In genomic region chr19:25405987-25406386, GRCm38 (mm10) we compare ENCODE assay signal across 9 mouse cellular contexts.
A peak's percentile ranks its signal among the peaks of the same experiment; 100 is the strongest.
DNase-seq lines count a peak whose midpoint lies in the region; ATAC-seq and TF ChIP-seq lines count a peak whose summit lies in the region.
"Had no signal": no experiment of that assay in that cellular context is flagged by ENCODE, and none has a peak within 500 bp of the region (broad histone marks: within the 10 kb centered on the region; RNA-seq: fewer than 3 reads in every experiment).

No protein-coding gene starts in this region.

- peaks cover 30% of the 10 kb centered on the region for H3K79me2 ChIP-seq in liver, adult 2 months (ENCODE audit: control insufficient read depth, insufficient read depth, low read length)

- TF ChIP-seq POLR2A in liver, adult 2 months (IDR thresholded peaks at IDR 0.05; ENCODE audit: extremely low read depth, insufficient read depth, low read length), result no peak
- TF ChIP-seq POLR2A in thymus, adult 2 months (IDR thresholded peaks at IDR 0.05; ENCODE audit: control insufficient read depth, extremely low read depth, insufficient read depth, low read length, poor library complexity), result no peak

- ATAC-seq in hindbrain, embryonic 13.5 days (ENCODE audit: low FRiP score), result no peak
- no peak for ATAC-seq in limb, embryonic 15.5 days (ENCODE audit: insufficient number of reproducible peaks, low FRiP score, low TSS enrichment, low read depth)
- no peak for ATAC-seq in stomach, embryonic 15.5 days (ENCODE audit: insufficient read depth, low FRiP score, low read depth)
- ATAC-seq in erythroblast, adult 5-6 weeks (replicated peaks; ENCODE audit: low FRiP score, poor library complexity, severe bottlenecking), result no peak
- ATAC-seq: inflammation-experienced regulatory T-cells, adult 6 months had no signal

- WGBS in liver, adult 2 months, result 18% methylated on average over 6 of the region's 6 CpGs
- WGBS in hindbrain, embryonic 13.5 days, result 27% methylated on average over 6 of the region's 6 CpGs
- WGBS in limb, embryonic 15.5 days, result 27% methylated on average over 6 of the region's 6 CpGs
- WGBS in stomach, embryonic 15.5 days, result 42% methylated on average over 6 of the region's 6 CpGs
- WGBS in thymus, adult 2 months, result 64% methylated on average over 6 of the region's 6 CpGs

- peak overlapping the region; percentile 97 for H3K27ac ChIP-seq in liver, adult 2 months (replicated peaks; ENCODE audit: insufficient read depth, low read depth, low read length)
- no peak overlapping the region for H3K27ac ChIP-seq in hindbrain, embryonic 13.5 days
- H3K27ac ChIP-seq in limb, embryonic 15.5 days, result peak overlapping the region; percentile 94
- H3K27ac ChIP-seq in stomach, embryonic 15.5 days, result peak overlapping the region; percentile 80
- H3K27ac ChIP-seq in thymus, adult 2 months (ENCODE audit: control insufficient read depth, insufficient read depth, low read length), result no peak overlapping the region

- peak overlapping the region; percentile 86 for H3K4me2 ChIP-seq in hindbrain, embryonic 13.5 days
- H3K4me2 ChIP-seq in limb, embryonic 15.5 days, result peak overlapping the region; percentile 76
- peak overlapping the region; percentile 70 for H3K4me2 ChIP-seq in stomach, embryonic 15.5 days

- no peak for TF ChIP-seq CTCF in liver, adult 2 months (IDR thresholded peaks at IDR 0.05; ENCODE audit: low read depth, low read length)
- no peak for TF ChIP-seq CTCF in thymus, adult 2 months (IDR thresholded peaks at IDR 0.05; ENCODE audit: borderline replicate concordance, control insufficient read depth, extremely low read depth, insufficient read depth, low read length, poor library complexity)

- peak overlapping the region; percentile 65 for H3K4me3 ChIP-seq in liver, adult 2 months (ENCODE audit: insufficient read depth, low read depth, low read length)
- no peak overlapping the region for H3K4me3 ChIP-seq in hindbrain, embryonic 13.5 days
- 0 out of 2 replicates have a peak overlapping the region, but pooled peaks have one; percentile 44 for H3K4me3 ChIP-seq in limb, embryonic 15.5 days
- peak overlapping the region; percentile 43; the same call in 1 of the 2 replicates for H3K4me3 ChIP-seq in stomach, embryonic 15.5 days (replicated peaks)
- H3K4me3 ChIP-seq in thymus, adult 2 months (ENCODE audit: control insufficient read depth, insufficient read depth, low read length), result no peak overlapping the region

- peaks cover 20% of the 10 kb centered on the region for H3K4me1 ChIP-seq in liver, adult 2 months (ENCODE audit: control insufficient read depth, insufficient read depth, low read length)
- peaks cover 30% of the 10 kb centered on the region for H3K4me1 ChIP-seq in hindbrain, embryonic 13.5 days (replicated peaks)
- H3K4me1 ChIP-seq in limb, embryonic 15.5 days, result peaks cover 60% of the 10 kb centered on the region
- peaks cover 18% of the 10 kb centered on the region for H3K4me1 ChIP-seq in stomach, embryonic 15.5 days
- no peaks in the 10 kb centered on the region for H3K4me1 ChIP-seq in thymus, adult 2 months (replicated peaks; ENCODE audit: control insufficient read depth, insufficient read depth, low read length)

- DNase-seq in liver, adult 2 months (ENCODE audit: extremely low read depth, low read depth, low spot score), result peak; percentile 93
- no peak for DNase-seq in liver
- DNase-seq in thymus, adult 2 months, result no peak
- no peak for DNase-seq in thymus, adult 18-20 months

- H3K9ac ChIP-seq in liver, adult 2 months (ENCODE audit: low read depth, low read length), result peak overlapping the region; percentile 74
- 0 out of 2 replicates have a peak overlapping the region, but pooled peaks have one; percentile 67 for H3K9ac ChIP-seq in hindbrain, embryonic 13.5 days
- no peak overlapping the region for H3K9ac ChIP-seq in limb, embryonic 15.5 days
- H3K9ac ChIP-seq in stomach, embryonic 15.5 days, result no peak overlapping the region

- H3K9me3 ChIP-seq in hindbrain, embryonic 13.5 days, result no peaks in the 10 kb centered on the region
- no peaks in the 10 kb centered on the region for H3K9me3 ChIP-seq in limb, embryonic 15.5 days
- no peaks in the 10 kb centered on the region for H3K9me3 ChIP-seq in stomach, embryonic 15.5 days

- H3K36me3 ChIP-seq in liver, adult 2 months (ENCODE audit: control insufficient read depth, insufficient read depth, low read length), result peaks cover 14% of the 10 kb centered on the region
- peaks cover 15% of the 10 kb centered on the region for H3K36me3 ChIP-seq in hindbrain, embryonic 13.5 days
- H3K36me3 ChIP-seq in limb, embryonic 15.5 days, result peaks cover 21% of the 10 kb centered on the region
- H3K36me3 ChIP-seq in stomach, embryonic 15.5 days, result peaks cover 20% of the 10 kb centered on the region
- no peaks in the 10 kb centered on the region for H3K36me3 ChIP-seq in thymus, adult 2 months (ENCODE audit: control insufficient read depth, insufficient read depth, low read length)

- no peaks in the 10 kb centered on the region for H3K27me3 ChIP-seq in liver, adult 2 months (ENCODE audit: control insufficient read depth, insufficient read depth, low read length)
- peaks cover 24% of the 10 kb centered on the region for H3K27me3 ChIP-seq in hindbrain, embryonic 13.5 days
- no peaks in the 10 kb centered on the region for H3K27me3 ChIP-seq in limb, embryonic 15.5 days
- 0 out of 2 replicates have a peak, but pooled peaks cover 3% of the 10 kb centered on the region for H3K27me3 ChIP-seq in stomach, embryonic 15.5 days (replicated peaks)
- no peaks in the 10 kb centered on the region; the same call in 1 of the 2 replicates for H3K27me3 ChIP-seq in thymus, adult 2 months (ENCODE audit: control insufficient read depth, insufficient read depth, low read length)

Comparison
In these comparisons a context has a peak if more than half of its experiments do, and no peak if none do; other contexts are left out.
1. H3K27ac ChIP-seq: peak in liver, adult 2 months (single experiment), limb, embryonic 15.5 days (single experiment) and stomach, embryonic 15.5 days (single experiment); none in hindbrain, embryonic 13.5 days (single experiment) and thymus, adult 2 months (single experiment).
2. H3K4me3 ChIP-seq: peak in liver, adult 2 months (single experiment), limb, embryonic 15.5 days (single experiment) and stomach, embryonic 15.5 days (single experiment); none in hindbrain, embryonic 13.5 days (single experiment) and thymus, adult 2 months (single experiment).
3. H3K9ac ChIP-seq: peak in liver, adult 2 months (single experiment) and hindbrain, embryonic 13.5 days (single experiment); none in limb, embryonic 15.5 days (single experiment) and stomach, embryonic 15.5 days (single experiment).
4. Peak in every context shown above with its lines, with median percentiles within 50 percentile points of each other: H3K4me2 ChIP-seq.